ENCODE assay signal across 9 mouse cellular contexts in the genomic region with DNA sequence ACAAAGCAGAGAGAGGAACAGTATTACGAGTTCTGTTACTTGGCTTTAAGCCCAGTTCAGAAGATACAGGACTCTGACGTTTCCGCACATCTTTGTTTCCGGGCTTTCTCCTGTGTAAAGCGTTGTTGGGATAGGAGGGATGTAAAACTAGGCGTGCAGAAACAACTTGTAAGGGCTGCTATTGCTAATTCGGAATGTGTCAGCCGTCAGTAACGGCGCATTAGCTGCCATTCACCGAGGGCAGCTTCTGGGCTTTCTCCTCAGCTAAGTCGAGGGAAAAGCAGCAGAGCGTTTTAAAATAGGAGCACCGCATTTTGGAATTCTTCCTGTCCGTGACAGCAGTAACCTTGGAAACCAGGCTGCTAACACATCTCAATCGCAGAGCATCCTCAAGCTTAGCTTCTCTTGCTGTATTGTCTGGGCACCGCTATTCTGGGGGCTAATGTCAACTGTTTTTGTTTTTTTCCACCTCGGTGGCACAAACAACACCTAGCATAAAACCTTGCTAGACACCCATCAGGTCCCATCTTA. TPM values are rescaled to one million over a fixed set of nuclear protein-coding genes. Genes with fewer than 3 reads are reported as not detected.
DNase-seq lines count a peak whose midpoint lies in the region; ATAC-seq and TF ChIP-seq lines count a peak whose summit lies in the region.
"Had no signal": no experiment of that assay in that cellular context is flagged by ENCODE, and none has a peak within 500 bp of the region (broad histone marks: within the 10 kb centered on the region; RNA-seq: fewer than 3 reads in every experiment).

No protein-coding gene starts in this region.

- peaks cover 29% of the 10 kb centered on the region for H3K4me1 ChIP-seq in forebrain, embryonic 15.5 days
- peaks cover 6% of the 10 kb centered on the region; the same call in 1 of the 2 replicates for H3K4me1 ChIP-seq in intestine, embryonic 16.5 days (ENCODE audit: control insufficient read depth, insufficient read depth, low read length)
- H3K4me1 ChIP-seq in limb, embryonic 14.5 days (ENCODE audit: control insufficient read depth, insufficient read depth, low read length): peaks cover 6% of the 10 kb centered on the region; the same call in 1 of the 2 replicates

- no peak for DNase-seq in frontal cortex, postnatal 14 days (ENCODE audit: low spot score in 2 of 2)
- DNase-seq in adrenal gland, postnatal 10 days: peak; percentile 24
- peak; percentile 65 for DNase-seq in limb, embryonic 14.5 days (ENCODE audit: low spot score)
- peak; percentile 34 for DNase-seq in thymus, postnatal 0 days (ENCODE audit: low spot score)

- H3K4me3 ChIP-seq in forebrain, embryonic 15.5 days: peak overlapping the region; percentile 72
- H3K4me3 ChIP-seq in intestine, embryonic 16.5 days (ENCODE audit: low read length): peak overlapping the region; percentile 88
- H3K4me3 ChIP-seq in limb, embryonic 14.5 days (replicated peaks; ENCODE audit: low read length): peak overlapping the region; percentile 90

- under 1% methylated on average over 18 of the region's 18 CpGs for WGBS in forebrain, embryonic 15.5 days
- under 1% methylated on average over 18 of the region's 18 CpGs for WGBS in intestine, embryonic 16.5 days
- WGBS in limb, embryonic 14.5 days: 3% methylated on average over 18 of the region's 18 CpGs

- no peaks in the 10 kb centered on the region for H3K27me3 ChIP-seq in forebrain, embryonic 15.5 days
- no peaks in the 10 kb centered on the region for H3K27me3 ChIP-seq in intestine, embryonic 16.5 days (replicated peaks; ENCODE audit: control insufficient read depth, insufficient read depth, low read length)
- H3K27me3 ChIP-seq in limb, embryonic 14.5 days (ENCODE audit: control insufficient read depth, insufficient read depth, low read length): no peaks in the 10 kb centered on the region

- peak; percentile 71 for ATAC-seq in frontal cortex, adult (ENCODE audit: low TSS enrichment)
- no peak; the same call in none of the 2 replicates for ATAC-seq in forebrain, embryonic 15.5 days (replicated peaks)
- ATAC-seq in intestine, embryonic 16.5 days: peak; percentile 4; the same call in 1 of the 2 replicates
- ATAC-seq in limb, embryonic 14.5 days (ENCODE audit: low FRiP score, low read depth): peak; percentile 14; the same call in 1 of the 2 replicates
- 0 out of 2 replicates have a peak, but pooled peaks have one; percentile 13 for ATAC-seq in monocyte, adult 5-6 weeks (replicated peaks; ENCODE audit: insufficient number of reproducible peaks, low FRiP score, low TSS enrichment, poor library complexity, severe bottlenecking)

- peak overlapping the region; percentile 90 for H3K27ac ChIP-seq in forebrain, embryonic 15.5 days (replicated peaks)
- H3K27ac ChIP-seq in intestine, embryonic 16.5 days (ENCODE audit: low read length): peak overlapping the region; percentile 74
- peak overlapping the region; percentile 71 for H3K27ac ChIP-seq in limb, embryonic 14.5 days (replicated peaks; ENCODE audit: low read depth, low read length)
- H3K27ac ChIP-seq: macrophage had no signal

- H3K4me2 ChIP-seq in forebrain, embryonic 15.5 days (replicated peaks): peak overlapping the region; percentile 72
- peak overlapping the region; percentile 91 for H3K4me2 ChIP-seq in intestine, embryonic 16.5 days (ENCODE audit: low read depth, low read length)
- peak overlapping the region; percentile 73 for H3K4me2 ChIP-seq in limb, embryonic 14.5 days (replicated peaks; ENCODE audit: low read depth, low read length, severe bottlenecking)

- no peaks in the 10 kb centered on the region; the same call in 1 of the 2 replicates for H3K36me3 ChIP-seq in forebrain, embryonic 15.5 days
- H3K36me3 ChIP-seq in intestine, embryonic 16.5 days (ENCODE audit: control insufficient read depth, insufficient read depth, low read length): 0 out of 2 replicates have a peak, but pooled peaks cover 3% of the 10 kb centered on the region
- H3K36me3 ChIP-seq in limb, embryonic 14.5 days (ENCODE audit: control insufficient read depth, insufficient read depth, low read length): no peaks in the 10 kb centered on the region

- no peaks in the 10 kb centered on the region for H3K9me3 ChIP-seq in forebrain, embryonic 15.5 days
- no peaks in the 10 kb centered on the region for H3K9me3 ChIP-seq in intestine, embryonic 16.5 days (ENCODE audit: control insufficient read depth, low read length)
- no peaks in the 10 kb centered on the region for H3K9me3 ChIP-seq in limb, embryonic 14.5 days (ENCODE audit: control insufficient read depth, low read length)

- H3K9ac ChIP-seq in forebrain, embryonic 15.5 days (replicated peaks): peak overlapping the region; percentile 78
- H3K9ac ChIP-seq in intestine, embryonic 16.5 days (ENCODE audit: low read depth, low read length): peak overlapping the region; percentile 84
- peak overlapping the region; percentile 84 for H3K9ac ChIP-seq in limb, embryonic 14.5 days (ENCODE audit: low read depth, low read length, severe bottlenecking)

- no peak for TF ChIP-seq POLR2A in limb, embryonic 14.5 days (IDR thresholded peaks at IDR 0.05; ENCODE audit: borderline replicate concordance, extremely low read depth, insufficient read depth, insufficient read length)

RNA-seq across cellular contexts. Expression of gene Casc4, which starts 0.6 kb away (rescaled TPM):
- 10 to 100 TPM; 46.4 to 51.3 TPM for total RNA-seq in adrenal gland, postnatal 10 days (2021)
- polyA plus RNA-seq in forebrain, embryonic 15.5 days (2015; fragmentation: Nextera tagmentation; extraction: Ambion mirVana): 26.6 and 27.2 TPM in 2 replicates
- polyA plus RNA-seq in intestine, embryonic 16.5 days (2015; fragmentation: Nextera tagmentation; extraction: Ambion mirVana): 11.6 and 13.0 TPM in 2 replicates
- 23.9 and 24.9 TPM in 2 replicates for polyA plus RNA-seq in limb, embryonic 14.5 days (2012; rRNA removed)
- polyA plus RNA-seq in limb, embryonic 14.5 days (2014; fragmentation: Nextera tagmentation; extraction: Ambion mirVana): 22.7 and 23.4 TPM in 2 replicates
- total RNA-seq in monocyte, adult 5-6 weeks (2017): 2.4 to 5.8 TPM (median 3.5 TPM) in 3 replicates
- polyA plus RNA-seq in thymus, postnatal 0 days (2015; fragmentation: Nextera tagmentation; extraction: Ambion mirVana): 9.6 and 16.5 TPM in 2 replicates

RNA-seq across cellular contexts. Expression of gene Frmd5, which starts 59.2 kb away (rescaled TPM):
- 10 to 100 TPM; 61.2 to 62.7 TPM for total RNA-seq in adrenal gland, postnatal 10 days (2021)
- polyA plus RNA-seq in forebrain, embryonic 15.5 days (2015; fragmentation: Nextera tagmentation; extraction: Ambion mirVana): 37.5 and 38.2 TPM in 2 replicates
- 1.3 and 1.5 TPM in 2 replicates for polyA plus RNA-seq in intestine, embryonic 16.5 days (2015; fragmentation: Nextera tagmentation; extraction: Ambion mirVana)
- polyA plus RNA-seq in limb, embryonic 14.5 days (2012; rRNA removed): 1.8 and 2.2 TPM in 2 replicates
- 0.78 and 1.3 TPM in 2 replicates for polyA plus RNA-seq in limb, embryonic 14.5 days (2014; fragmentation: Nextera tagmentation; extraction: Ambion mirVana)
- 1.6 TPM in 2 of 3 replicates, not detected in the other for total RNA-seq in monocyte, adult 5-6 weeks (2017)
- 0.28 and 0.47 TPM in 2 replicates for polyA plus RNA-seq in thymus, postnatal 0 days (2015; fragmentation: Nextera tagmentation; extraction: Ambion mirVana)
- polyA plus RNA-seq: macrophage had no signal

Comparison
In these comparisons a context has a peak if more than half of its experiments do, and no peak if none do; other contexts are left out.
1. DNase-seq: peak in adrenal gland, postnatal 10 days (single experiment), limb, embryonic 14.5 days (single experiment) and thymus, postnatal 0 days (single experiment); none in frontal cortex, postnatal 14 days (0 of 2).
2. RNA of gene Frmd5, which starts 59.2 kb away (polyA plus RNA-seq): 37.5 to 38.2 TPM in forebrain, embryonic 15.5 days; 0.78 to 2.2 TPM in limb, embryonic 14.5 days, 1.3 to 1.5 TPM in intestine, embryonic 16.5 days and 0.28 to 0.47 TPM in thymus, postnatal 0 days; every median in the first group is over 10 times any median in the second.
3. Peak in every context shown above with its lines, with median percentiles within 50 percentile points of each other: H3K27ac ChIP-seq, H3K4me2 ChIP-seq, H3K4me3 ChIP-seq and H3K9ac ChIP-seq.